In genomic region chr2:153345454-153346220, GRCm38 (mm10) we compare ENCODE assay signal across 8 mouse cellular contexts. TPM values are rescaled to one million over a fixed set of nuclear protein-coding genes. Genes with fewer than 3 reads are reported as not detected.
A peak's percentile ranks its signal among the peaks of the same experiment; 100 is the strongest.
DNase-seq lines count a peak whose midpoint lies in the region; ATAC-seq and TF ChIP-seq lines count a peak whose summit lies in the region.

Asxl1 (plus strand) TSS chr2:153345829.

- peak within 1 kb of the TSS; percentile 99 for H3K27ac ChIP-seq in heart, embryonic 12.5 days (ENCODE audit: poor library complexity, severe bottlenecking)
- H3K27ac ChIP-seq in kidney, postnatal 0 days = peak within 1 kb of the TSS; percentile 100
- H3K27ac ChIP-seq in liver, embryonic 11.5 days (ENCODE audit: low read depth, low read length) = peak within 1 kb of the TSS; percentile 99
- H3K27ac ChIP-seq in stomach, embryonic 14.5 days (ENCODE audit: low read length) = peak within 1 kb of the TSS; percentile 98

- H3K36me3 ChIP-seq in heart, embryonic 12.5 days = peaks cover 11% of the 10 kb centered on the region
- H3K36me3 ChIP-seq in kidney, postnatal 0 days (ENCODE audit: insufficient read depth, low read length) = no peaks in the 10 kb centered on the region
- H3K36me3 ChIP-seq in liver, embryonic 11.5 days (ENCODE audit: control insufficient read depth, insufficient read depth, low read length) = peaks cover 3% of the 10 kb centered on the region; the same call in 1 of the 2 replicates
- no peaks in the 10 kb centered on the region; the same call in 1 of the 2 replicates for H3K36me3 ChIP-seq in stomach, embryonic 14.5 days (ENCODE audit: control insufficient read depth, insufficient read depth, low read length)

- H3K9me3 ChIP-seq in heart, embryonic 12.5 days (replicated peaks) = no peaks in the 10 kb centered on the region
- no peaks in the 10 kb centered on the region for H3K9me3 ChIP-seq in kidney, postnatal 0 days (replicated peaks; ENCODE audit: low read length)
- H3K9me3 ChIP-seq in liver, embryonic 11.5 days (ENCODE audit: control insufficient read depth, low read length) = no peaks in the 10 kb centered on the region
- no peaks in the 10 kb centered on the region for H3K9me3 ChIP-seq in stomach, embryonic 14.5 days (ENCODE audit: control insufficient read depth, low read depth, low read length)

- TF ChIP-seq CTCF in kidney, postnatal 0 days (IDR thresholded peaks at IDR 0.05; ENCODE audit: low read depth) = no peak

- DNase-seq in CD4-positive helper T cell, adult 2 months (ENCODE audit: low read depth, low spot score) = peak; percentile 98
- DNase-seq in brain, embryonic 18.5 days (ENCODE audit: low read depth, low spot score) = peak; percentile 98
- peak; percentile 100 for DNase-seq in kidney, postnatal 0 days (ENCODE audit: low spot score)
- peak; percentile 97 for DNase-seq in liver, embryonic 11.5 days (ENCODE audit: low spot score)
- DNase-seq in naive thymus-derived CD4-positive, alpha-beta T cell, adult 2 months (ENCODE audit: low read depth) = peak; percentile 96

- under 1% methylated on average over 69 of the region's 79 CpGs for WGBS in heart, embryonic 12.5 days
- WGBS in kidney, postnatal 0 days = under 1% methylated on average over 60 of the region's 79 CpGs
- under 1% methylated on average over 73 of the region's 79 CpGs for WGBS in liver, embryonic 11.5 days
- WGBS in stomach, embryonic 14.5 days = under 1% methylated on average over 76 of the region's 79 CpGs

- peak; percentile 89 for ATAC-seq in erythroid progenitor cell, adult 5-6 weeks (replicated peaks; ENCODE audit: low FRiP score, poor library complexity, severe bottlenecking)
- ATAC-seq in heart, embryonic 12.5 days (ENCODE audit: insufficient number of reproducible peaks, low FRiP score) = peak; percentile 94
- peak; percentile 96 for ATAC-seq in kidney, postnatal 0 days (replicated peaks; ENCODE audit: low FRiP score, low read depth)
- peak; percentile 95 for ATAC-seq in liver, embryonic 11.5 days (replicated peaks; ENCODE audit: low FRiP score)
- peak; percentile 95 for ATAC-seq in stomach, embryonic 14.5 days (ENCODE audit: insufficient number of reproducible peaks, insufficient read depth, low FRiP score, low read depth)

- H3K4me2 ChIP-seq in heart, embryonic 12.5 days = peak within 1 kb of the TSS; percentile 87
- H3K4me2 ChIP-seq in kidney, postnatal 0 days (ENCODE audit: low read length) = peak within 1 kb of the TSS; percentile 69
- H3K4me2 ChIP-seq in liver, embryonic 11.5 days = peak within 1 kb of the TSS; percentile 89
- peak within 1 kb of the TSS; percentile 78 for H3K4me2 ChIP-seq in stomach, embryonic 14.5 days (replicated peaks; ENCODE audit: low read depth, low read length)

- H3K4me1 ChIP-seq in heart, embryonic 12.5 days (replicated peaks) = peaks cover 24% of the 10 kb centered on the region
- H3K4me1 ChIP-seq in kidney, postnatal 0 days (replicated peaks; ENCODE audit: insufficient read depth, low read length) = peaks cover 13% of the 10 kb centered on the region
- H3K4me1 ChIP-seq in liver, embryonic 11.5 days (replicated peaks; ENCODE audit: control insufficient read depth, insufficient read depth, low read length) = peaks cover 44% of the 10 kb centered on the region
- peaks cover 28% of the 10 kb centered on the region for H3K4me1 ChIP-seq in stomach, embryonic 14.5 days (ENCODE audit: control insufficient read depth, insufficient read depth, low read length)

- peak within 1 kb of the TSS; percentile 83 for H3K4me3 ChIP-seq in heart, embryonic 12.5 days
- peak within 1 kb of the TSS; percentile 94 for H3K4me3 ChIP-seq in kidney, postnatal 0 days (replicated peaks; ENCODE audit: low read depth, low read length)
- H3K4me3 ChIP-seq in liver, embryonic 11.5 days (ENCODE audit: low read depth, low read length) = peak within 1 kb of the TSS; percentile 97
- H3K4me3 ChIP-seq in stomach, embryonic 14.5 days (ENCODE audit: low read depth, low read length) = peak within 1 kb of the TSS; percentile 82

- no peaks in the 10 kb centered on the region for H3K27me3 ChIP-seq in heart, embryonic 12.5 days (replicated peaks)
- no peaks in the 10 kb centered on the region for H3K27me3 ChIP-seq in kidney, postnatal 0 days (ENCODE audit: insufficient read depth, low read length)
- no peaks in the 10 kb centered on the region for H3K27me3 ChIP-seq in liver, embryonic 11.5 days (replicated peaks; ENCODE audit: control insufficient read depth, insufficient read depth, low read length)
- no peaks in the 10 kb centered on the region for H3K27me3 ChIP-seq in stomach, embryonic 14.5 days (ENCODE audit: control insufficient read depth, insufficient read depth, low read length)

- peak within 1 kb of the TSS; percentile 90 for H3K9ac ChIP-seq in heart, embryonic 12.5 days
- H3K9ac ChIP-seq in kidney, postnatal 0 days (ENCODE audit: low read depth, low read length) = peak within 1 kb of the TSS; percentile 99
- peak within 1 kb of the TSS; percentile 99 for H3K9ac ChIP-seq in liver, embryonic 11.5 days (ENCODE audit: low read depth, low read length)
- peak within 1 kb of the TSS; percentile 93 for H3K9ac ChIP-seq in stomach, embryonic 14.5 days (replicated peaks; ENCODE audit: low read depth, low read length)

RNA-seq across cellular contexts. Expression of gene Asxl1, which starts in this region (rescaled TPM):
- 37.5 and 37.7 TPM in 2 replicates for total RNA-seq in erythroid progenitor cell, adult 5-6 weeks (2015; ENCODE audit: low replicate concordance)
- total RNA-seq in erythroid progenitor cell, adult 5-6 weeks (2017; ENCODE audit: low replicate concordance) = 43.1 and 57.7 TPM in 2 replicates
- polyA plus RNA-seq in heart, embryonic 12.5 days (2016; fragmentation: Nextera tagmentation; extraction: Ambion mirVana) = 14.4 TPM in 2 replicates
- 12.3 and 14.1 TPM in 2 replicates for polyA plus RNA-seq in kidney, postnatal 0 days (2015; fragmentation: Nextera tagmentation; extraction: Ambion mirVana)
- 13.6 and 15.1 TPM in 2 replicates for polyA plus RNA-seq in liver, embryonic 11.5 days (2014; fragmentation: Nextera tagmentation; extraction: Ambion mirVana)
- 14.7 and 16.3 TPM in 2 replicates for polyA plus RNA-seq in stomach, embryonic 14.5 days (2014; fragmentation: Nextera tagmentation; extraction: Ambion mirVana)

Comparison
In these comparisons a context has a peak if more than half of its experiments do, and no peak if none do; other contexts are left out.
1. Peak in every context shown above with its lines: DNase-seq, ATAC-seq, H3K4me3 ChIP-seq and H3K27ac ChIP-seq.